Comparison of ENCODE assay signal across 7 mouse cellular contexts in the genomic region with DNA sequence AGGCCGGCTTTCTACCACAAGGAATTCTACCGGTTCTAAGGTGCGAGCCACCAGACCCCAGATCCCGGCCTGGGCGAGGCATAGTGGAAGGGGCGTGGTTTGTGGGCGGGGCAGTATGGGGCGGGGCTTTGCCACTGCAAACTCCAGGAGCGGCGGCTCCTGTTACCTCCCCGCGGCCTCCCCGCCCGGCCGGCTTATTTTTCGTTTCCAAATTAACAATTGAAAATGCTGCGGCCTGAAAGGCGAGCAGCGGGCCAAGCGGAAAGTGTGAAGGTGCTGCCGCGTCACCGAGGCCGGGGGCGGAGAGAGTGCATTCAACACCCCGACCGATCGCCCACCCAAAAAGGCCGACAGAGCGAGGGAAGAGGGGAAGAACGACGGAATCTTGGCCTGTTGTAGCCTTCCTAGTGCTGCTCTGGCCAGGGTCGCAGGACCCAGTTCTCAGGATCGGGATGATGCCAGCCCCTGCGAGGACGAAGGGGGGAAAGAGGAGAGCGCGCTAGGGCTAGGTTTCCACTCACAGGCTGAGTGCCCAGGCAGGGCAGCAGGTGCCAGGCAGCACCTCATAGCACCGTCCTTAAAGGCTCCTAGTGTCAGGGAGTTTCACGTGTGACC. TPM values are rescaled to one million over a fixed set of nuclear protein-coding genes. Genes with fewer than 3 reads are reported as not detected.
DNase-seq lines count a peak whose midpoint lies in the region; ATAC-seq and TF ChIP-seq lines count a peak whose summit lies in the region.

No protein-coding gene starts in this region.

- no peak for TF ChIP-seq CTCF in G1E (IDR thresholded peaks at IDR 0.05; ENCODE audit: low read depth, low read length)

- peaks cover 93% of the 10 kb centered on the region for H3K27me3 ChIP-seq in G1E (ENCODE audit: insufficient read depth, low read length)
- peaks cover 87% of the 10 kb centered on the region for H3K27me3 ChIP-seq in erythroblast, embryonic 14.5 days (ENCODE audit: control insufficient read depth)

- H3K4me1 ChIP-seq in G1E (ENCODE audit: insufficient read depth, low read depth, low read length) = peaks cover 22% of the 10 kb centered on the region
- peaks cover 22% of the 10 kb centered on the region for H3K4me1 ChIP-seq in erythroblast, embryonic 14.5 days (ENCODE audit: control insufficient read depth)

- DNase-seq in G1E (ENCODE audit: low spot score) = peak; percentile 84
- peak; percentile 63 for DNase-seq in brain, adult 2 months (ENCODE audit: low read depth, low spot score)
- peak; percentile 72 to 75 for DNase-seq in heart, postnatal 10 days
- DNase-seq in kidney, postnatal 36 days = peak; percentile 69 to 84
- DNase-seq in spleen, postnatal 36 days (ENCODE audit: low spot score in 2 of 2) = peak; percentile 34 to 48

- H3K4me3 ChIP-seq in G1E (ENCODE audit: low read depth, low read length) = peak overlapping the region; percentile 73
- H3K4me3 ChIP-seq in erythroblast, embryonic 14.5 days (replicated peaks) = peak overlapping the region; percentile 73

- H3K9me3 ChIP-seq in G1E (replicated peaks) = no peaks in the 10 kb centered on the region
- H3K9me3 ChIP-seq in erythroblast, embryonic 14.5 days (ENCODE audit: control insufficient read depth, low read length) = no peaks in the 10 kb centered on the region

- peak; percentile 83 for ATAC-seq in G1E (ENCODE audit: extremely low read depth, insufficient number of reproducible peaks, low FRiP score, poor library complexity, severe bottlenecking)
- peak; percentile 88 for ATAC-seq in megakaryocyte-erythroid progenitor cell, adult 5-6 weeks (replicated peaks; ENCODE audit: low FRiP score, low TSS enrichment, poor library complexity, severe bottlenecking)

- intact Hi-C loops in heart, postnatal 10 days (cut with DNase I) = no loop called here

- no peaks in the 10 kb centered on the region for H3K36me3 ChIP-seq in G1E (replicated peaks)
- no peaks in the 10 kb centered on the region for H3K36me3 ChIP-seq in erythroblast, embryonic 14.5 days (ENCODE audit: control insufficient read depth)

RNA-seq across cellular contexts. Expression of a gene that starts 17.3 kb away (rescaled TPM):
- total RNA-seq in G1E (2014; fragmentation: Nextera tagmentation) (not detected in 2 replicates), G1E (2017) (0.05 and 0.06 TPM in 2 replicates)
- not detected in 2 replicates for polyA plus RNA-seq in G1E (2012)
- not detected in 2 replicates for polyA plus RNA-seq in erythroblast, embryonic 14.5 days (2012)
- total RNA-seq in heart, postnatal 10 days (2021) = 1 to 10 TPM; 3.3 to 3.5 TPM
- not detected in 2 replicates for total RNA-seq in megakaryocyte-erythroid progenitor cell, adult 5-6 weeks (2014; fragmentation: Nextera tagmentation)
- not detected in 2 replicates for total RNA-seq in megakaryocyte-erythroid progenitor cell, adult 5-6 weeks (2017)

Comparison
In these comparisons a context has a peak if more than half of its experiments do, and no peak if none do; other contexts are left out.
1. Peak in every context shown above with its lines: DNase-seq, ATAC-seq and H3K4me3 ChIP-seq.
2. RNA of a gene that starts 17.3 kb away (total RNA-seq): 3.3 to 3.5 TPM in heart, postnatal 10 days; 0.05 to 0.06 TPM in G1E and not detected in megakaryocyte-erythroid progenitor cell, adult 5-6 weeks; every median in the first group is over 4 times any median in the second.